Mouse (Mus musculus): ENCODE results near the gene Cdc5l. TPM values are rescaled to one million over a fixed set of nuclear protein-coding genes. Genes with fewer than 3 reads are reported as not detected.

Cdc5l gene
- total and polyA plus RNA-seq, 3 experiments = 45.2 to 69.6 (median 58.9) TPM

DNA sequence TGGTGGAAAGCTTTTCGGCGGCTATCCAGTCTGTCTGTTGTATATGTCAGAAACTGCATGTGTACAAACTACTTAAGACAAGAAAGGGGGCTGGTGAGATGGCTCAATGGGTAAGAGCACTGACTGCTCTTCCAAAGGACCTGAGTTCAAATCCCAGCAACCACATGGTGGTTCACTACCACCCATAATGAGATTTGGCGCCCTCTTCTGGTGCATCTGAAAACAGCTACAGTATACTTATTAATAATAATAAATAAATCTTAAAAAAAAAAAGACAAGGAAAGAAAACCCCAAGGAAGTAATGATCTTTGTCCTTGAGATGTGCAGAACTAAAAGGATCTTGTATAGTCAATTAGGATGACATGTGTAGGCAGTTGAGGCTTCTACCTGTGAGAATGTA is 36.0 kb downstream of the Cdc5l start:
- H3K27me3 ChIP-seq (replicated peaks) = no peaks in the 10 kb centered on the region
- H3K27ac ChIP-seq (ENCODE audit: insufficient read depth, low read depth) = no peak overlapping the region
- H3K36me3 ChIP-seq (replicated peaks in 1 of 2; ENCODE audit: control insufficient read depth in 1 of 2, insufficient read depth in 1 of 2, low read length in 1 of 2) = peaks cover 36 to 78% of the 10 kb centered on the region in 2 experiments
- peaks cover 14% of the 10 kb centered on the region for H3K79me2 ChIP-seq (replicated peaks; ENCODE audit: control insufficient read depth, extremely low read depth, insufficient read depth, poor library complexity, severe bottlenecking)
- H3K4me3 ChIP-seq (replicated peaks in 1 of 3; ENCODE audit: low read depth in 2 of 3, low read length in 2 of 3, poor library complexity in 1 of 3) = no peak overlapping the region
- peaks cover 0 to 18% of the 10 kb centered on the region in 2 experiments; a peak in 1 of 4 replicates for H3K4me1 ChIP-seq (ENCODE audit: control insufficient read depth in 1 of 2, insufficient read depth in 2 of 2)
- in situ Hi-C loops (cut with MboI; ENCODE audit: low pct_ligation_motif_present, low pct_unique_long_range_greater_than_20kb, low sequenced_read_pairs) = loop anchor here (25.0 kb wide), 2 partner anchors 660 to 960 kb away; no protein-coding TSS in a partner anchor
- TF ChIP-seq CTCF (conservative IDR thresholded peaks at IDR 0.05 in 1 of 2, IDR thresholded peaks at IDR 0.05 in 1 of 2; ENCODE audit: low read depth in 2 of 2, low read length in 2 of 2) (peak in 1 of 2 experiments; percentile 30; a peak in 1 of 4 replicates), TBP (conservative IDR thresholded peaks at IDR 0.05; ENCODE audit: low read depth, low read length) (no peak)
- H3K9me3 ChIP-seq (replicated peaks; ENCODE audit: low read length) = no peaks in the 10 kb centered on the region
- H3K4me2 ChIP-seq (ENCODE audit: insufficient read depth, low read depth, poor library complexity, severe bottlenecking) = no peak overlapping the region
- no peak for DNase-seq (ENCODE audit: extremely low read depth)
- no peak overlapping the region for H3K9ac ChIP-seq (ENCODE audit: insufficient read depth, low read depth)
- dilution Hi-C loops (cut with MboI; ENCODE audit: extremely low pct_ligation_motif_present, extremely low pct_unique_long_range_greater_than_20kb, low sequenced_read_pairs) = no loop called here

DNA sequence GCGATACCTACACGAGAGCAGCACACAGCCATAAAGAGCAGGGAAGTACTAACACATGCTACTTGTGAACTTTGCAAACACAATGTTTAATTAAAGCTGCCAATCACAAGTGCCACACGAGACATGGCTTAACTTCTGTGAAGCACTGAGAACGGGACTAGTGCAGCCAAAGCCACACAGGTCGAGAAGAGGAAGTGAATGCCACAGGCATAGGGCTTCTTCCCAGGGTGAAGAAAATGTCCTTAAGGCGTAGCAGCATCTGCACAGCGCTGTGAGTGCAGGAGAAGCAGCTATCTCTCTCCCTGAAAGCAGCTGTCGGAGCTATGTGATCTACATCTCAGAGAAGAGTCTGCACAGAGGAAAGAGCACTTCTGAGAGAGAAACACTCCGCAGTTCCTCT is 38.9 kb downstream of the Cdc5l start:
- no peak for DNase-seq (ENCODE audit: extremely low read depth)
- Histone ChIP-seq H3K36me3 (replicated peaks in 1 of 2; ENCODE audit: control insufficient read depth in 1 of 2, insufficient read depth in 1 of 2, low read length in 1 of 2) (peaks cover 50 to 77% of the 10 kb centered on the region in 2 experiments), H3K9me3 (replicated peaks; ENCODE audit: low read length) (no peaks in the 10 kb centered on the region), H3K9ac (ENCODE audit: insufficient read depth, low read depth) (no peak overlapping the region), H3K4me2 (ENCODE audit: insufficient read depth, low read depth, poor library complexity, severe bottlenecking) (no peak overlapping the region), H3K79me2 (replicated peaks; ENCODE audit: control insufficient read depth, extremely low read depth, insufficient read depth, poor library complexity, severe bottlenecking) (peaks cover 14% of the 10 kb centered on the region; the same call in 1 of the 2 replicates), H3K4me3 (replicated peaks in 1 of 3; ENCODE audit: low read depth in 2 of 3, low read length in 2 of 3, poor library complexity in 1 of 3) (no peak overlapping the region), H3K4me1 (ENCODE audit: control insufficient read depth in 1 of 2, insufficient read depth in 2 of 2) (peaks cover 0 to 12% of the 10 kb centered on the region in 2 experiments; a peak in 1 of 4 replicates), H3K27ac (ENCODE audit: insufficient read depth, low read depth) (no peak overlapping the region), H3K27me3 (replicated peaks) (no peaks in the 10 kb centered on the region)
- dilution Hi-C loops (cut with MboI; ENCODE audit: extremely low pct_ligation_motif_present, extremely low pct_unique_long_range_greater_than_20kb, low sequenced_read_pairs) = no loop called here
- in situ Hi-C loops (cut with MboI; ENCODE audit: low pct_ligation_motif_present, low pct_unique_long_range_greater_than_20kb, low sequenced_read_pairs) = loop anchor here (25.0 kb wide), 2 partner anchors 657 to 957 kb away; no protein-coding TSS in a partner anchor
- no peak for TF ChIP-seq HCFC1 (IDR thresholded peaks at IDR 0.05; ENCODE audit: low read depth, low read length)
- TF ChIP-seq ETS1 (conservative IDR thresholded peaks at IDR 0.05; ENCODE audit: low read depth, low read length) = no peak
- TF ChIP-seq RAD21 (IDR thresholded peaks at IDR 0.05; ENCODE audit: low read depth, low read length) = no peak
- no peak for TF ChIP-seq E2F4 (IDR thresholded peaks at IDR 0.05; ENCODE audit: insufficient replicate concordance, low read depth, low read length)
- no peak for TF ChIP-seq SIN3A (IDR thresholded peaks at IDR 0.05; ENCODE audit: low read length)
- TF ChIP-seq ZKSCAN1 (IDR thresholded peaks at IDR 0.05; ENCODE audit: borderline replicate concordance, low read depth, low read length) = no peak
- TF ChIP-seq JUND (conservative IDR thresholded peaks at IDR 0.05; ENCODE audit: low read depth, low read length) = no peak

GRCm38 (mm10) chr17:45393765-45394164 is 39.8 kb downstream of the Cdc5l start:
- Histone ChIP-seq H3K27me3 (replicated peaks) (no peaks in the 10 kb centered on the region), H3K4me1 (ENCODE audit: control insufficient read depth in 1 of 2, insufficient read depth in 2 of 2) (peaks cover 0 to 12% of the 10 kb centered on the region in 2 experiments; a peak in 1 of 4 replicates), H3K27ac (ENCODE audit: insufficient read depth, low read depth) (no peak overlapping the region), H3K79me2 (replicated peaks; ENCODE audit: control insufficient read depth, extremely low read depth, insufficient read depth, poor library complexity, severe bottlenecking) (peaks cover 10% of the 10 kb centered on the region; the same call in 1 of the 2 replicates), H3K4me2 (ENCODE audit: insufficient read depth, low read depth, poor library complexity, severe bottlenecking) (no peak overlapping the region), H3K9ac (ENCODE audit: insufficient read depth, low read depth) (no peak overlapping the region), H3K4me3 (replicated peaks in 1 of 3; ENCODE audit: low read depth in 2 of 3, low read length in 2 of 3, poor library complexity in 1 of 3) (no peak overlapping the region), H3K36me3 (replicated peaks in 1 of 2; ENCODE audit: control insufficient read depth in 1 of 2, insufficient read depth in 1 of 2, low read length in 1 of 2) (peaks cover 51 to 75% of the 10 kb centered on the region in 2 experiments), H3K9me3 (replicated peaks; ENCODE audit: low read length) (no peaks in the 10 kb centered on the region)
- no peak for DNase-seq (ENCODE audit: extremely low read depth)
- dilution Hi-C loops (cut with MboI; ENCODE audit: extremely low pct_ligation_motif_present, extremely low pct_unique_long_range_greater_than_20kb, low sequenced_read_pairs) = no loop called here
- in situ Hi-C loops (cut with MboI; ENCODE audit: low pct_ligation_motif_present, low pct_unique_long_range_greater_than_20kb, low sequenced_read_pairs) = loop anchor here (25.0 kb wide), 2 partner anchors 656 to 956 kb away; no protein-coding TSS in a partner anchor
- TF ChIP-seq CHD2 (IDR thresholded peaks at IDR 0.05; ENCODE audit: low read length) = no peak

Measured in CH12.LX (cell line).